Mouse (Mus musculus) adipose tissue, adult 10 weeks (tissue): ENCODE results near the gene Sod3. TPM values are rescaled to one million over a fixed set of nuclear protein-coding genes. Genes with fewer than 3 reads are reported as not detected.

ENCODE experiments used
- polyA plus RNA-seq: library from polyadenylated mRNA; stranded (reverse); fragments of 350-450 nt; fragmentation: Illumina TruSeq; extraction: RNeasy Lipid Tissue Mini Kit (QIAGEN cat#74804); gene quantifications from one replicate; pipeline ENCODE4 v1.2.3, GENCODE M21; 2014; ENCODE audit warnings: low read depth, low replicate concordance

The Sod3 gene
- polyA plus RNA-seq = 67.1 TPM

GRCm38 (mm10) chr5:52363468-52364150 is at the start of gene Sod3:
Gene Sod3 (plus strand): TSS chr5:52363791.

Other genes starting within 250 kb of the Sod3 start
- 80.2 TPM for gene Dhx15, start 173.3 kb upstream of the Sod3 start, polyA plus RNA-seq
- 8.4 TPM for gene Ccdc149, start 107.7 kb downstream of the Sod3 start, polyA plus RNA-seq
- gene Lgi2, start 202.7 kb downstream of the Sod3 start, polyA plus RNA-seq = 5.6 TPM